Mouse (Mus musculus) adrenal gland, adult (tissue): Measurements from ENCODE around the gene Cyb561.

ENCODE experiments used
- DNase-seq, 2 experiments: peaks; one replicate each; pipeline ENCODE4 v3.0.0; 2022 to 2023; ENCODE audit warnings: low spot score in 1 of 2; ENCODE audit not compliant: inconsistent age in 2 of 2

Gene Cyb561

GRCm38 (mm10) chr11:105922769-105923663 is 30.1 kb downstream of the Cyb561 start:
- no peak for DNase-seq

- DNase-seq, result no peak
Measured at GRCm38 (mm10) chr11:105921275-105921674, 31.9 kb downstream of the Cyb561 start.

- DNase-seq, result no peak
Measured at GRCm38 (mm10) chr11:105920836-105921235, 32.3 kb downstream of the Cyb561 start.

GRCm38 (mm10) chr11:105920098-105920785 is 32.9 kb downstream of the Cyb561 start:
- DNase-seq, result no peak

- no peak for DNase-seq
Measured at GRCm38 (mm10) chr11:105913580-105913979, 39.6 kb downstream of the Cyb561 start.

GRCm38 (mm10) chr11:105911592-105912375 is 41.4 kb downstream of the Cyb561 start:
- peak; percentile 70 to 93 for DNase-seq

- DNase-seq, result no peak
Measured at GRCm38 (mm10) chr11:105911149-105911548, 42.0 kb downstream of the Cyb561 start.

GRCm38 (mm10) chr11:105909617-105910016 is 43.5 kb downstream of the Cyb561 start:
- DNase-seq, result no peak

GRCm38 (mm10) chr11:105908926-105909325 is 44.2 kb downstream of the Cyb561 start:
- no peak for DNase-seq

GRCm38 (mm10) chr11:105907381-105907780 is 45.8 kb downstream of the Cyb561 start:
- no peak for DNase-seq

GRCm38 (mm10) chr11:105905529-105906213 is 47.5 kb downstream of the Cyb561 start:
- DNase-seq, result no peak

- DNase-seq, result no peak
Measured at GRCm38 (mm10) chr11:105902956-105903355, 50.2 kb downstream of the Cyb561 start.

- no peak for DNase-seq
Measured at GRCm38 (mm10) chr11:105901501-105901900, 51.6 kb downstream of the Cyb561 start.

GRCm38 (mm10) chr11:105899151-105899550 is 54.0 kb downstream of the Cyb561 start:
- no peak for DNase-seq

GRCm38 (mm10) chr11:105887281-105887680 is 65.9 kb downstream of the Cyb561 start:
- DNase-seq, result no peak

- DNase-seq, result no peak
Measured at GRCm38 (mm10) chr11:105885558-105885957, 67.6 kb downstream of the Cyb561 start.
